Mouse (Mus musculus): ENCODE measurements at regions not wholly inside any gene's neighbourhood (a gene's known extent, or its start where the extent isn't known, plus 50 kb on each side); places are given as distances from the start of the nearest gene placed in this dataset.
"Not testable (repeated sequence)": the region's sequence is repeated elsewhere in the genome, so short reads cannot be mapped to it uniquely, and the experiment has no call there.

- not testable (repeated sequence) for DNase-seq
Measured at GRCm38 (mm10) chr1:96189776-96190175, 522.4 kb upstream of the St8sia4 start.

GRCm38 (mm10) chr1:96166767-96167166 lies 499.4 kb upstream of the St8sia4 start:
- no peak for DNase-seq

GRCm38 (mm10) chr1:96155484-96155883 lies 488.1 kb upstream of the St8sia4 start:
- DNase-seq, result no peak

- no peak for DNase-seq
Measured at GRCm38 (mm10) chr1:96128618-96129017, 461.2 kb upstream of the St8sia4 start.

GRCm38 (mm10) chr1:96107986-96108385 lies 440.6 kb upstream of the St8sia4 start:
- no peak for DNase-seq

- DNase-seq, result no peak
Measured at GRCm38 (mm10) chr1:96105392-96105791, 438.0 kb upstream of the St8sia4 start.

GRCm38 (mm10) chr1:96083575-96083974 lies 416.2 kb upstream of the St8sia4 start:
- DNase-seq, result peak; percentile 4

GRCm38 (mm10) chr1:96074710-96075109 lies 407.3 kb upstream of the St8sia4 start:
- DNase-seq, result no peak

GRCm38 (mm10) chr1:96061335-96061734 lies 394.0 kb upstream of the St8sia4 start:
- no peak for DNase-seq

- DNase-seq, result no peak
Measured at GRCm38 (mm10) chr1:96049260-96049659, 381.9 kb upstream of the St8sia4 start.

- no peak for DNase-seq
Measured at GRCm38 (mm10) chr1:96046556-96046955, 379.2 kb upstream of the St8sia4 start.

GRCm38 (mm10) chr1:96019443-96019842 lies 352.1 kb upstream of the St8sia4 start:
- no peak for DNase-seq

GRCm38 (mm10) chr1:96009461-96009860 lies 342.1 kb upstream of the St8sia4 start:
- no peak for DNase-seq

GRCm38 (mm10) chr1:96003086-96003485 lies 335.7 kb upstream of the St8sia4 start:
- no peak for DNase-seq

GRCm38 (mm10) chr1:95962164-95962563 lies 294.8 kb upstream of the St8sia4 start:
- no peak for DNase-seq

Measured in embryo, embryonic 11 days (tissue).